Mouse (Mus musculus) kidney, postnatal 25 days (tissue): ENCODE results near the gene Efcab7.

Experiments
- DNase-seq, 2 experiments: peaks; one replicate each; pipeline ENCODE4 v3.0.0; 2021; ENCODE audit warnings: mixed read lengths in 2 of 2

Efcab7 gene

GRCm38 (mm10) chr4:99945011-99945410 is 116.0 kb downstream of the Efcab7 start:
- no peak for DNase-seq

GRCm38 (mm10) chr4:99946516-99946915 is 117.5 kb downstream of the Efcab7 start:
- DNase-seq, result no peak

GRCm38 (mm10) chr4:99947192-99947591 is 118.2 kb downstream of the Efcab7 start:
- no peak for DNase-seq

- no peak for DNase-seq
Observed at GRCm38 (mm10) chr4:99947896-99948295, 118.9 kb downstream of the Efcab7 start.

GRCm38 (mm10) chr4:99953904-99954303 is 124.9 kb downstream of the Efcab7 start:
- DNase-seq, result no peak

- no peak for DNase-seq
Observed at GRCm38 (mm10) chr4:99955396-99955795, 126.4 kb downstream of the Efcab7 start.

- no peak for DNase-seq
Observed at GRCm38 (mm10) chr4:99957186-99957585, 128.2 kb downstream of the Efcab7 start.

GRCm38 (mm10) chr4:99958084-99958815 is 129.3 kb downstream of the Efcab7 start:
- DNase-seq, result no peak

GRCm38 (mm10) chr4:99959308-99959707 is 130.3 kb downstream of the Efcab7 start:
- no peak for DNase-seq
